Mouse (Mus musculus) gastrocnemius, adult 18-20 months (tissue): ENCODE results near the gene Ctrc. TPM values are rescaled to one million over a fixed set of nuclear protein-coding genes. Genes with fewer than 3 reads are reported as not detected.
A peak's percentile ranks its signal among the peaks of the same experiment; 100 is the strongest.

Experiments used
- DNase-seq: peaks from one replicate; pipeline ENCODE4 v3.0.0; 2021; ENCODE audit warnings: low spot score
- long read RNA-seq, 2 experiments: library from polyadenylated mRNA; stranded (forward); transcript quantifications; one replicate each; pipeline ENCODE4 v2.0.0; 2021
- total RNA-seq, 2 experiments: library from RNA; stranded (reverse); gene quantifications; 2 replicates each; pipeline ENCODE4 v1.2.3; 2021

Gene Ctrc
- not detected for total RNA-seq
- long read RNA-seq, experiment 1, result 0 reads
- long read RNA-seq, experiment 2, result 0 reads

GRCm38 (mm10) chr4:141845999-141846398 is at the start of gene Ctrc:
Ctrc (minus strand) TSS chr4:141846359.
- no peak for DNase-seq

GRCm38 (mm10) chr4:141895772-141896171 is 49.6 kb upstream of the Ctrc start:
- no peak for DNase-seq

- no peak for DNase-seq
These were observed 47.1 kb upstream of the Ctrc start for GRCm38 (mm10) chr4:141893157-141893784.

GRCm38 (mm10) chr4:141886385-141886968 is 40.3 kb upstream of the Ctrc start:
- DNase-seq, result no peak

GRCm38 (mm10) chr4:141885451-141885850 is 39.3 kb upstream of the Ctrc start:
- no peak for DNase-seq

DNA sequence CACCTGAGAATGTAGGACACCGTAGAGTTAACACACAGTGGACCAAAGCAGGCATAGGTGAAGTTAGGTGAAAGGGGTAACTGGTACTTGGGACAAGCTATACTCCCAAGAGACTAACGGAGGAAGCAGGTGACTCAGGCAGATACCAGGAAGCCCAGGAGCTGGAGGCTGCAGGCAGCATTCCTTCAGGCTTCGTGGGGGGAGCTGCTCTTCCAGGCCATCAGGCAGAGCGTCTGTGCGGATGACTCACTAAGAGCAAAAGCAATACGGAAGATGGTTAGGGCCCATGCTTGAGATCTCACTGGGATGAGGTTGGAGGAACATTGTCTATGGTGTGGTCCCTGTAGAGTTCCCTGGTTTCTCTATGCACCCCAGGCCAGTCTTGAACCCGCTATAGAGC is 36.7 kb upstream of the Ctrc start:
- DNase-seq, result no peak

DNA sequence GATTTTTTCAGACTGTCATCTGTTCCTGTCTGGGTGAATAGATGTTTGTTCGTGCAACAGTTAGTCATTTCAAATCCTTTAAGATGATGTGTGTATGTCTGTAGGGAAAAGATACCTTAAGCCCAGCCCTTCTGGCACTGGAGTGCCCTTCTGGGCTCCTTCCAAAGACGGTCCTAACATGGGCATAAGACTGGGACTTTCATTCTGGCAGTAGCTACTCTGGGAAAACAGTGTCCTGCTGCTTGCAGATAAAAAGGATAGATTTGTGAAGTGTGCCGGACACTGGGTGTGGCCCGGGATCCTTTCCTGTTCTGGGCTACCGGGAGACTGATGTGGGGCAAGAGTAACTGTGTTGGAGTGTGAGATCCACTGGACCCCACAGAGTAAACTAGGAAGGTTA is 35.8 kb upstream of the Ctrc start:
- no peak for DNase-seq

DNA sequence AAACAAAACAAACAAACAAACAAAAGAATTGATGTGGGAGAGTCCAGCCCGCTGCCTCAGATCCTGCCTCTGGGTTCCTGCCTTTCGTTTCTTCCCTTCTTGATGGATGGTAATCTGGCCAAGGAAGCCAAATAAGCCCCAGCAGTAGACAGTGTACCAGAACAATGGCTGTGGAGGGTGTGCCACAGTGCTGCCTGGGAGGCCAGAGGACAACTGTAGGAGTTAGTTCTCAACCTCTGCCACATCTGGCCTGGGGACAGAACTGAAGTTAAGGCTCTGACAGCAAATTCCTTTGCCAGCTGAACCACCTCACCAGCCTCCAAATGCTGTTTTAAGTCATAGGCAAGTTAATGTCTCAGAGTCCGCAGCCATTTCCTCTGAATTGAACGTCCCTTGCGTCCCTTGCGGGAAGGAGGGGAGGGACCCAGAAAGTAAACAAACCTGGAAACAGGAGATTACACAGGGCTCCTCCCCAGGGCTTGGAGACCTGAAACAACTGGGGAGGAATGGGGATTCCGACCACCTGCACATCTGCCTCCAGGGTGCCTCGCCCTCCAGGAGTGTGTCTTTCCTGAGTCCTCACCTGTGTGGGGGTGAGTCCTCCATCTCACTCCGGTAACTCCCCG is 35.2 kb upstream of the Ctrc start:
- DNase-seq, result no peak

DNA sequence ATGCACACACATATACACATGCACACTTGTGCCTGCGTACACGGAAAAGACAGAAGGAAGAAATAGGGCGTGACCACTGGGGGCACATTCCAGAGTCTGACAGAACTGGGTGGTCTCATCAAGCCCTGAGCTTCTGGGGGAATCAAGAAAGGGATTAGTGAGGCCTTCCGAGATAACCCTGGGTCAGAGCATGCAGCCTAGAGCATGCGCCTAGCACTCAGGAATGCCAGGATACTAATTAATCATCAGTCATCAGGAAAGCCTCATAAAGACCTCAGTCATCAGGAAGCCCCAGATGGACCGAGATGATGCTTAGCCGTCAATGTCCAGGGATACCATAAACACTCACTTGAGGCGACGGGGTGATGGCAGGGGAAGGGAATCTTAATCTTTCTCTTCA is 33.7 kb upstream of the Ctrc start:
- no peak for DNase-seq

DNA sequence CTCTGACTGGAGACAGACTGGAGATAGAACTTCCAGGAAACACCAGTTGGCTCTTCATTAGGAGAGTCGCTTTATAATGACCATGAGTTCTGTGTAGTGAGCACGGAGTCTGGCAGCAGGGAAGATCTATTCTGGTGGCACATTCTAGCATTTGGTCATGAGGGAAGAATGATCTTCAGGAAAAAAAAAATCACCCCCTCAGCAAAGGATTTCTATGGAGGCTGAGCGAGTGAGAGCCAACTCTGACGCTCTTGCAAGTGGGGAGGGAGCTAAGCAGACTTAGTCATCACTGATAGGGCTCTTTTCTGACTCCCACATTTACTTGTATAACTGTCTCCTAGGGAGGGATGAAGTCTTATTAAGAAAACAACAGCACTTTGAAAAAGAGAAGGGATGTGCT is 32.9 kb upstream of the Ctrc start:
- no peak for DNase-seq

- no peak for DNase-seq
These were observed 32.5 kb upstream of the Ctrc start for GRCm38 (mm10) chr4:141878621-141879020.

DNA sequence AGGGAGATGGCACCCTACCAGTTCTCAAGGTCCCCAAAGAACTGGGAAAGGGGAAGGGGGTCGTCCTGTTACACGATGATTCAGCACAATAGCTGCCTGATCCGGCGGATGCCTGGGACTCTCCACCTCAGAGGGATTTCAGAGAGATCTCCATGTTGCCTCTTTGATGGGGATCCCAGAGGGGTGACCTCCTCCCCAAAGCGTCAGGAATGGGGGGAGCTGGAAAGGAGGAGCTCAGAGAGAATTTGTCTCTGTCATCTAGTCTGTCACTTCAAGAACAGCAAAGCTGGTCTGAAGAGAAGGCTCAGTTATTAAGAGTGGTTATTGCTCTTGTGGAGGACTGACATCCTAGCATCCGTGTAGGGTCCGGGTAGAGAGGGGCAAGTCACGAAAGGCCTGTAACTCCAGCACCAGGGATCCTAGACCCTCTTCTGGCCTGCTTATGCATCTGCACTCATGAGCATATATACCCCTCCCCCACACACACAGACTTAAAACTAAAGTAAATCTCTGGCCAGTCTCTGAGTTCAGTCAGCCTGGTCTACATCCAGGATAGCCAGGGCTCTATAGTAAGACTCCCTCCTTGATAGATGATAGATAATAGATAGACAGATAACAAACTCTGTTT is 29.4 kb upstream of the Ctrc start:
- DNase-seq, result no peak

- DNase-seq, result peak; percentile 70
These were observed 28.7 kb upstream of the Ctrc start, which contains the start of gene Efhd2 for GRCm38 (mm10) chr4:141874601-141875460. Efhd2 (minus strand) TSS chr4:141874920.

DNA sequence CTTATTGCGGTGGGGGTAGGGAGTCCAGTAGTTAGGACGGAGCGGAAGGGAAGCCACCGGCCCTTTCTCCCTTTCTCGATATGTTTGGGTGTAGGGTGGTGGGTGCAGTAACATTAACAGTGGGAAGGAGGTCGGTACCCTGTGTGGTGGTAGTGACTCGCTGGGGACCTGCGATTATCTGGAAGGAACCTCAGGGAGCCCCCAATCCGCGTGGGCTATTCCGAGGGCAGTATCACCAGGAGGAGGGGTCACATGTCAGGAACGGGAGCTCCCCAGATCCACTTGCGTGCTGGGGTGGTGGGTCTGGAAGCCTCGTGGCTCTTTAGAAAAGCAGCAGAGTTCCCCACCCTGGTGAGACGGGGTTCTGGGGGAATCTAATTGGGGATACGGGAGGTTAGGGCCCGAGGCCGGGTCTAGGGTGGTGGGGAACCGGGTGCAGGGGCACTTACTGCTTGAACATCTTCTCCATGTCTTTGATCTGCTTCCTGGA is 28.0 kb upstream of the Ctrc start:
- no peak for DNase-seq

DNA sequence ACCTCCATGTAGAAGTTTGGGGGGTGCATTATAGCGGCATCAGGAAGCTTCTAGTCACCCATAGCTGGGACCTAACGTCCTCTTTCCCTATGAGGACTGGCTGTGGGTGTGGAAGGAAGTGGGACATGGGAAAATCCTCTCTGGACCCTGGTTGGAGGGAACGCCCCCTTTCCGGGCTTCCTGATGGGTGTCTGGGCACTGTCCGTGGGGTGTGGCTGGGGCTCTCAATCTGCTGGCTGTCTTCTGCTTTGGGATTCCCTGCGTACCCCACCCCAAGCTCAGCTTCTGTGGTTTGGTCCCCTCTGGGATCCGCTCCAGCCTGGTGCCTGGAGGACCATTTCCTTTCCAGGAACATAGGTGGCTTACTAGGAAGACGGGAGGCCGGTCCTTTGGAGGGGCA is 26.8 kb upstream of the Ctrc start:
- DNase-seq, result no peak

GRCm38 (mm10) chr4:141871909-141872308 is 25.8 kb upstream of the Ctrc start:
- DNase-seq, result no peak

DNA sequence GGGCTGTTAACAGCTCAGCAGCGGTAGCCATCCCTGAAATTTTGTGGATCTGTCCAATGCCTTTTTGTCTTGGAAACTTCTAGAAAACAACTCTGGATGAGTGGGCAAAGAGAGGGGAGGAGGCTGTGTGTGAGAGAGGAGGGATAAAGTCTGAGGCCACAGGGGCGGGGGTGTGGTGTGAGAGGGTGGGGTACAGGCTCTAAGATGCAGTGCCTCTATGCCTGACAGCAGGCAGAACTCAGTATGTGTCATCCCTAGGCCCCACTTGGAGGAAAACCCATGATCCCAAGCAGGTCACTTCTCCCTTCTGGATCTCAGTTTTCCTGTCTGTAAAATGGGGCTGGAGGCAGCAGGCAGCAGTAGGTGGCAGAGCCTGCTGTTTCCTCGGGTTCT is 25.2 kb upstream of the Ctrc start:
- no peak for DNase-seq

DNA sequence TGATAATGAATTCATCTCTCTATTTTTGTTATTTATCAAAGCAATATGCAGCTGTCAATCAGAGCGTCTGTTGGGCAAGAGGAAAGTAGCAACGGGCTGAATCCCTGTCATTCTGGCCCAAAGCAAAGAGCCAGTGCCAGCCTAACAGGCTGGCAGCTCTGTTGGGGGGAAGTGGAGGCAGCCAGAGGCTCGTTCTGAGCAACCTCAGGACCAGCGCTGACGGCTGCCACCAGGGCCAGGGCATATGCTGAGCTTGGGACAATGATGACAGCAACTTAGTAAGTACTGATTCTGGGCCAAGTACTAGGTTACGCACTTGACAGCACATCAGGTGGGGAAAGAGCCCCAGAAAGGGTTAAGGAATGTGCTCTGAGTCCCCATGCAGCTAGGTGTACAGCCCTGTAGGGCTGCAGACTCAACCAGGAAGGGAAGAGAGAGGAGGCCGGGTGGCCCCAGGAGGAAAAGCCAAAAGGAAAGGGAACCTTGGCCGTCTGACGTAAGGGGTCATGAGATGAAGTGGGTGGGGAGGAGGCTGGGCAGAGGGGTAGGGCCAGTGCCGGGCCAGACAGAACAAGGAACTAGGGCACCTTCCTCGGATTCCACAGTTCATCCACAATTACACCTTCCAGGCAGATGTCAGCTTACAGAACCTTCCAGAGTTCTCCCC is 24.6 kb upstream of the Ctrc start:
- peak; percentile 52 for DNase-seq

GRCm38 (mm10) chr4:141869436-141870215 is 23.5 kb upstream of the Ctrc start:
- no peak for DNase-seq

DNA sequence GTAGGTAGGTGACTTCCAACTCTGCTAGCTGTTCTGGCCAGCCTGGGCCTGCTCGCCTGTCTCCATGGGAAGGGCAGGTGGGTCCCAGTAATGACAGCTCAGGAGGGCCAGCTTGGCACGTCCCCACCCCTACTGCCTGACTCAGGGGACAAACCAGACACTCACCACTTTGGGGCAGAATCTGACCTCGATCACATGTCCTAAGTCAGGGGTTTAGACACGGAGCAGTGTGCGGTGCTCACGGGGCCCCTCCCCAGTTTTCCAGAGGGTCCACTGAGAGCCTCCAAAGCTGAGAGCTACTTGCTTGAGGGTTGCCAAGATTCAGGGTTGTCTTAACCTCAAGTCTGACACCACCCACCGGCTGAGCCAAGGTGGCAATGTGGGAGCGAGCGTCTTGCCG is 21.9 kb upstream of the Ctrc start:
- no peak for DNase-seq
